29 mouse cellular contexts compared by ENCODE assay signal in the genomic region with DNA sequence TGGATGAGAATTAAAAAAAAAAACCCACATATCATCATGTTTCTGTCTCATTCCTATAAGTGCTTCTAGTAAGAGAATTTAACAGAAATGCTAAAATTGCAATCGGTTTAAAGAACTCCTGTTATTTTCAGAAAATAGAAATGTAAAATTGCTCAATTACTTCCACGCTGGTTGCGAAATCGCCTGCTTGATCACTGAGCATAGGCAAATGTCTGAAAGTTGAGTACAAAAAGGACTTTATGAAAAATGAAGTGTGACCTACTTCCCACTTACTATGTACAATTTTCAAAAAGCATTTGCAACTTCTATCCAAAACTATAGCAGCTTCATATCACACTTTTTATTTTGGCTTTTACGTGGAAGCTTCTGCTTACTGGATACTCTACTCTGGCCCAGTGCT. TPM values are rescaled to one million over a fixed set of nuclear protein-coding genes. Genes with fewer than 3 reads are reported as not detected.
A peak's percentile ranks its signal among the peaks of the same experiment; 100 is the strongest.
DNase-seq lines count a peak whose midpoint lies in the region; ATAC-seq and TF ChIP-seq lines count a peak whose summit lies in the region.
"Had no signal": no experiment of that assay in that cellular context is flagged by ENCODE, and none has a peak within 500 bp of the region (broad histone marks: within the 10 kb centered on the region; RNA-seq: fewer than 3 reads in every experiment).

No protein-coding gene starts in this region.

- peaks cover 21% of the 10 kb centered on the region for H3K36me3 ChIP-seq in liver, adult 2 months (ENCODE audit: control insufficient read depth, insufficient read depth, low read length)
- H3K36me3 ChIP-seq in liver, embryonic 11.5 days (ENCODE audit: control insufficient read depth, insufficient read depth, low read length), result peaks cover 5% of the 10 kb centered on the region
- peaks cover 31% of the 10 kb centered on the region for H3K36me3 ChIP-seq in midbrain, embryonic 14.5 days (ENCODE audit: control insufficient read depth, insufficient read depth, low read length)

- WGBS in liver, adult 2 months, result 36% methylated on average over 5 of the region's 5 CpGs
- 87% methylated on average over 5 of the region's 5 CpGs for WGBS in liver, embryonic 11.5 days
- WGBS in midbrain, embryonic 14.5 days, result 95% methylated on average over 5 of the region's 5 CpGs

- H3K4me2 ChIP-seq in liver, embryonic 11.5 days, result no peak overlapping the region
- H3K4me2 ChIP-seq in midbrain, embryonic 14.5 days (ENCODE audit: low read length), result no peak overlapping the region
- H3K4me2 ChIP-seq: embryonic facial prominence, embryonic 12.5 days; forebrain, embryonic 12.5 days; hindbrain, embryonic 14.5 days; neural tube, embryonic 15.5 days had no signal

- DNase-seq in liver, adult 2 months (ENCODE audit: extremely low read depth, low read depth, low spot score), result peak; percentile 74
- no peak for DNase-seq in liver, embryonic 11.5 days (ENCODE audit: low spot score)
- peak; percentile 68 for DNase-seq in NIH3T3 (ENCODE audit: low read depth)
- DNase-seq in fibroblast of lung, adult 2 months (ENCODE audit: low read depth), result peak; percentile 40
- DNase-seq in midbrain, embryonic 14.5 days, result no peak
- no peak for DNase-seq in spleen, postnatal 4 days (ENCODE audit: low spot score in 2 of 2)
- DNase-seq: adrenal gland, postnatal 14 days; cerebellum, adult 11 months; cerebellum, postnatal 10 days; gastrocnemius, postnatal 10 days; heart, postnatal 4 days; kidney, adult 2 months; liver; liver, postnatal 0 days had no signal

- H3K4me1 ChIP-seq in liver, adult 2 months (ENCODE audit: control insufficient read depth, insufficient read depth, low read length), result peaks cover 4% of the 10 kb centered on the region; the same call in 1 of the 2 replicates
- H3K4me1 ChIP-seq in liver, embryonic 11.5 days (replicated peaks; ENCODE audit: control insufficient read depth, insufficient read depth, low read length), result no peaks in the 10 kb centered on the region
- H3K4me1 ChIP-seq in midbrain, embryonic 14.5 days (ENCODE audit: control insufficient read depth, insufficient read depth, low read length), result no peaks in the 10 kb centered on the region
- H3K4me1 ChIP-seq: embryonic facial prominence, embryonic 12.5 days; forebrain, embryonic 12.5 days; limb, embryonic 10.5 days; neural tube, embryonic 15.5 days had no signal

- H3K4me3 ChIP-seq in liver, adult 2 months (ENCODE audit: insufficient read depth, low read depth, low read length), result no peak overlapping the region
- no peak overlapping the region for H3K4me3 ChIP-seq in liver, embryonic 11.5 days (ENCODE audit: low read depth, low read length)
- no peak overlapping the region for H3K4me3 ChIP-seq in midbrain, embryonic 14.5 days (replicated peaks; ENCODE audit: low read depth, low read length)
- H3K4me3 ChIP-seq: embryonic facial prominence, embryonic 12.5 days; forebrain, embryonic 12.5 days; limb, embryonic 10.5 days; neural tube, embryonic 15.5 days had no signal

- no peak for TF ChIP-seq POLR2A in liver, adult 2 months (IDR thresholded peaks at IDR 0.05; ENCODE audit: extremely low read depth, insufficient read depth, low read length)

- H3K27me3 ChIP-seq in liver, adult 2 months (ENCODE audit: control insufficient read depth, insufficient read depth, low read length), result no peaks in the 10 kb centered on the region
- H3K27me3 ChIP-seq in liver, embryonic 11.5 days (replicated peaks; ENCODE audit: control insufficient read depth, insufficient read depth, low read length), result no peaks in the 10 kb centered on the region
- H3K27me3 ChIP-seq in midbrain, embryonic 14.5 days (ENCODE audit: control insufficient read depth, insufficient read depth, low read length), result no peaks in the 10 kb centered on the region
- H3K27me3 ChIP-seq: embryonic facial prominence, embryonic 12.5 days; forebrain, embryonic 12.5 days; neural tube, embryonic 15.5 days had no signal

- no peak overlapping the region for H3K27ac ChIP-seq in liver, adult 2 months (replicated peaks; ENCODE audit: insufficient read depth, low read depth, low read length)
- H3K27ac ChIP-seq in liver, embryonic 11.5 days (ENCODE audit: low read depth, low read length), result no peak overlapping the region
- no peak overlapping the region for H3K27ac ChIP-seq in midbrain, embryonic 14.5 days (replicated peaks; ENCODE audit: low read depth, low read length)
- H3K27ac ChIP-seq: embryonic facial prominence, embryonic 12.5 days; forebrain, embryonic 12.5 days; hindbrain, embryonic 14.5 days; kidney, postnatal 0 days; limb, embryonic 10.5 days; neural tube, embryonic 15.5 days had no signal

- no peak for TF ChIP-seq CTCF in liver, adult 2 months (IDR thresholded peaks at IDR 0.05; ENCODE audit: low read depth, low read length)

- H3K9me3 ChIP-seq in liver, embryonic 11.5 days (ENCODE audit: control insufficient read depth, low read length), result no peaks in the 10 kb centered on the region
- H3K9me3 ChIP-seq in midbrain, embryonic 14.5 days (ENCODE audit: control insufficient read depth, low read length), result no peaks in the 10 kb centered on the region
- H3K9me3 ChIP-seq: embryonic facial prominence, embryonic 12.5 days; forebrain, embryonic 12.5 days; limb, embryonic 10.5 days; neural tube, embryonic 15.5 days had no signal

- no peak overlapping the region for H3K9ac ChIP-seq in liver, adult 2 months (ENCODE audit: low read depth, low read length)
- H3K9ac ChIP-seq in liver, embryonic 11.5 days (ENCODE audit: low read depth, low read length), result no peak overlapping the region
- H3K9ac ChIP-seq in midbrain, embryonic 14.5 days (replicated peaks; ENCODE audit: low read length), result no peak overlapping the region
- H3K9ac ChIP-seq: embryonic facial prominence, embryonic 12.5 days; forebrain, embryonic 12.5 days; hindbrain, embryonic 14.5 days; liver, postnatal 0 days; neural tube, embryonic 15.5 days had no signal

- ATAC-seq in liver, embryonic 11.5 days (replicated peaks; ENCODE audit: low FRiP score), result no peak
- ATAC-seq in megakaryocyte, adult 5-6 weeks (ENCODE audit: poor library complexity, severe bottlenecking), result peak; percentile 57
- ATAC-seq in inflammation-experienced regulatory T-cells, adult 6 months, result no peak
- ATAC-seq in midbrain, embryonic 14.5 days (ENCODE audit: low FRiP score, low TSS enrichment), result no peak
- ATAC-seq: liver, postnatal 0 days had no signal

- H3K79me2 ChIP-seq in liver, adult 2 months (ENCODE audit: control insufficient read depth, insufficient read depth, low read length), result peaks cover 2% of the 10 kb centered on the region; the same call in 1 of the 2 replicates

RNA-seq across cellular contexts. Expression of gene Cmpk1, which starts 16.3 kb away (rescaled TPM):
- total RNA-seq in liver, adult 2 months (2014; rRNA removed), result 41.8 and 56.3 TPM in 2 replicates
- polyA plus RNA-seq in liver, adult 2 months (2012; rRNA removed), result 16.1 and 17.2 TPM in 2 replicates
- 108 and 109 TPM in 2 replicates for polyA plus RNA-seq in liver, embryonic 11.5 days (2014; fragmentation: Nextera tagmentation; extraction: Ambion mirVana)
- 93.3 and 118 TPM in 2 replicates for total RNA-seq in megakaryocyte, adult 5-6 weeks (2015)
- 253 and 262 TPM in 2 replicates for total RNA-seq in megakaryocyte, adult 5-6 weeks (2017)
- polyA plus RNA-seq in inflammation-experienced regulatory T-cells, adult 6 months (2017; shearing (Covaris generic)), result 100 to 1,000 TPM in 1 of 3 experiments, 10 to 100 TPM in 2; 47.5 to 119 (median 55.1) TPM
- polyA plus RNA-seq in midbrain, embryonic 14.5 days (2014; fragmentation: Nextera tagmentation; extraction: Ambion mirVana), result 188 and 217 TPM in 2 replicates

RNA-seq across cellular contexts. Expression of gene Stil, which starts 29.2 kb away (rescaled TPM):
- 0.09 and 0.27 TPM in 2 replicates for total RNA-seq in liver, adult 2 months (2014; rRNA removed)
- polyA plus RNA-seq in liver, adult 2 months (2012; rRNA removed), result 0.02 and 0.06 TPM in 2 replicates
- polyA plus RNA-seq in liver, embryonic 11.5 days (2014; fragmentation: Nextera tagmentation; extraction: Ambion mirVana), result 16.2 and 20.4 TPM in 2 replicates
- 36.2 and 37.6 TPM in 2 replicates for total RNA-seq in megakaryocyte, adult 5-6 weeks (2015)
- total RNA-seq in megakaryocyte, adult 5-6 weeks (2017), result 13.9 and 16.7 TPM in 2 replicates
- 10 to 100 TPM in 1 of 3 experiments, 1 to 10 TPM in 1, under 1 TPM in 1; 0.70 to 13.9 (median 1.4) TPM for polyA plus RNA-seq in inflammation-experienced regulatory T-cells, adult 6 months (2017; shearing (Covaris generic))
- 1.7 and 4.8 TPM in 2 replicates for polyA plus RNA-seq in midbrain, embryonic 14.5 days (2014; fragmentation: Nextera tagmentation; extraction: Ambion mirVana)

RNA-seq across cellular contexts. Expression of gene Foxe3, which starts 44.9 kb away (rescaled TPM):
- total RNA-seq in liver, adult 2 months (2014; rRNA removed), result not detected in 2 replicates
- polyA plus RNA-seq in liver, adult 2 months (2012; rRNA removed), result not detected in 2 replicates
- polyA plus RNA-seq in liver, embryonic 11.5 days (2014; fragmentation: Nextera tagmentation; extraction: Ambion mirVana), result not detected in 2 replicates
- total RNA-seq in megakaryocyte, adult 5-6 weeks (2015), result not detected in 2 replicates
- not detected in 2 replicates for total RNA-seq in megakaryocyte, adult 5-6 weeks (2017)
- polyA plus RNA-seq in inflammation-experienced regulatory T-cells, adult 6 months (2017; shearing (Covaris generic)), result not detected
- polyA plus RNA-seq in midbrain, embryonic 14.5 days (2014; fragmentation: Nextera tagmentation; extraction: Ambion mirVana), result not detected in 2 replicates
- total RNA-seq: adrenal gland, postnatal 14 days; gastrocnemius, postnatal 10 days; heart, adult 8-10 months; heart, postnatal 4 days; layer of hippocampus, postnatal 14 days had no signal
- polyA plus RNA-seq: forebrain, embryonic 12.5 days; heart, embryonic 16.5 days; hindbrain, embryonic 14.5 days; intestine, embryonic 14.5 days; kidney, adult 2 months; kidney, postnatal 0 days; large intestine, adult 2 months; limb, embryonic 10.5 days; liver, postnatal 0 days; neural tube, embryonic 15.5 days; thymus, postnatal 0 days; urinary bladder, adult 2 months had no signal

Comparison
In these comparisons a context has a peak if more than half of its experiments do, and no peak if none do; other contexts are left out.
1. DNase-seq: peak in liver, adult 2 months (single experiment), NIH3T3 (single experiment) and fibroblast of lung, adult 2 months (single experiment); none in liver, embryonic 11.5 days (single experiment), midbrain, embryonic 14.5 days (single experiment) and spleen, postnatal 4 days (0 of 2).